ENCODE assay signal across 27 mouse cellular contexts in the genomic region with DNA sequence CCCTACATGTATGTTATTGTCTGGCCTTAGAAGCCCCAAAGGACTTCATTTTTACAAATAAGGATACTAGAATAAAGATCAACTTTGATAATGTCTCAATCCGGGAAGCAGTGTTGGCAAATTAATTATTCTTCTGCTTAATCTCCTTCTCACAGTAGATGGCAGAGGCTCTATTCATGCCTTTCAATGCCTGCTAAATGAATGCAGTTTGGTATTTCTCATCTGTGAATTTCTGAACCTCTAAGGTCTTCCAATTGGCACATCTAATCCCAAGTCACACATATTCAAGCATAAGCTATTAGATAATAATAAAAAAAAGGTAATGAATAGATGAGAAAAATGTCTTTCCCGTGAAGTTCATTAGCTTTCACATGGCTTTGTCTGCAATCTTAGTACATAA.
A peak's percentile ranks its signal among the peaks of the same experiment; 100 is the strongest.
DNase-seq lines count a peak whose midpoint lies in the region; ATAC-seq lines count a peak whose summit lies in the region.
"Had no signal": no experiment of that assay in that cellular context is flagged by ENCODE, and none has a peak within 500 bp of the region (broad histone marks: within the 10 kb centered on the region; RNA-seq: fewer than 3 reads in every experiment).

No protein-coding gene starts in this region.

- no peak for ATAC-seq in forebrain, embryonic 14.5 days
- ATAC-seq in forebrain, embryonic 11.5 days (replicated peaks; ENCODE audit: low FRiP score): no peak
- no peak for ATAC-seq in midbrain, embryonic 14.5 days (ENCODE audit: low FRiP score, low TSS enrichment)
- no peak for ATAC-seq in midbrain, embryonic 11.5 days (ENCODE audit: low FRiP score)
- no peak for ATAC-seq in forebrain, embryonic 15.5 days (replicated peaks)
- ATAC-seq in midbrain, embryonic 16.5 days: no peak
- no peak for ATAC-seq in monocyte, adult 5-6 weeks (replicated peaks; ENCODE audit: insufficient number of reproducible peaks, low FRiP score, low TSS enrichment, poor library complexity, severe bottlenecking)
- ATAC-seq: CD4-positive, CD25-positive, alpha-beta regulatory T cell, adult 4 months; inflammation-experienced regulatory T-cells, adult 6 months had no signal

- no peaks in the 10 kb centered on the region for H3K9me3 ChIP-seq in forebrain, embryonic 14.5 days (replicated peaks; ENCODE audit: control insufficient read depth, low read length)
- H3K9me3 ChIP-seq in forebrain, embryonic 11.5 days (ENCODE audit: control insufficient read depth, low read length): no peaks in the 10 kb centered on the region
- no peaks in the 10 kb centered on the region for H3K9me3 ChIP-seq in midbrain, embryonic 14.5 days (ENCODE audit: control insufficient read depth, low read length)
- no peaks in the 10 kb centered on the region for H3K9me3 ChIP-seq in midbrain, embryonic 11.5 days (ENCODE audit: control insufficient read depth, low read length)
- no peaks in the 10 kb centered on the region for H3K9me3 ChIP-seq in forebrain, embryonic 15.5 days
- no peaks in the 10 kb centered on the region for H3K9me3 ChIP-seq in midbrain, embryonic 16.5 days (replicated peaks; ENCODE audit: control insufficient read depth, low read length, poor library complexity, severe bottlenecking)
- H3K9me3 ChIP-seq: limb, embryonic 12.5 days; liver, embryonic 15.5 days had no signal

- peak; percentile 22 for DNase-seq in forebrain, embryonic 14.5 days (ENCODE audit: low spot score)
- DNase-seq in forebrain, embryonic 11.5 days (ENCODE audit: low spot score): no peak
- peak; percentile 24 for DNase-seq in midbrain, embryonic 14.5 days
- DNase-seq in midbrain, embryonic 11.5 days (ENCODE audit: low spot score, missing footprints): no peak
- no peak for DNase-seq in cerebellum, postnatal 10 days
- DNase-seq: adrenal gland, postnatal 25 days; cerebellum, adult 18-20 months; cerebellum, postnatal 14 days; gastrocnemius, postnatal 25 days; heart, adult 11 months; heart, postnatal 36 days; kidney, adult 11 months; kidney, postnatal 25 days; lung, embryonic 14.5 days; lung, postnatal 14 days; right cerebral cortex, postnatal 25 days; thymus, postnatal 25 days had no signal

- H3K36me3 ChIP-seq in forebrain, embryonic 14.5 days (ENCODE audit: control insufficient read depth, insufficient read depth, low read length): no peaks in the 10 kb centered on the region
- no peaks in the 10 kb centered on the region for H3K36me3 ChIP-seq in forebrain, embryonic 11.5 days (ENCODE audit: control insufficient read depth, insufficient read depth, low read length)
- H3K36me3 ChIP-seq in midbrain, embryonic 14.5 days (ENCODE audit: control insufficient read depth, insufficient read depth, low read length): no peaks in the 10 kb centered on the region
- no peaks in the 10 kb centered on the region for H3K36me3 ChIP-seq in midbrain, embryonic 11.5 days (ENCODE audit: control insufficient read depth, insufficient read depth, low read length)
- H3K36me3 ChIP-seq in forebrain, embryonic 15.5 days: no peaks in the 10 kb centered on the region
- no peaks in the 10 kb centered on the region for H3K36me3 ChIP-seq in midbrain, embryonic 16.5 days (ENCODE audit: control insufficient read depth, insufficient read depth, low read length)
- H3K36me3 ChIP-seq: limb, embryonic 12.5 days; liver, embryonic 15.5 days had no signal

- H3K27ac ChIP-seq in forebrain, embryonic 14.5 days (ENCODE audit: low read depth, low read length): 0 out of 2 replicates have a peak overlapping the region, but pooled peaks have one; percentile 1
- H3K27ac ChIP-seq in forebrain, embryonic 11.5 days (ENCODE audit: low read depth, low read length): no peak overlapping the region
- H3K27ac ChIP-seq in midbrain, embryonic 14.5 days (replicated peaks; ENCODE audit: low read depth, low read length): peak overlapping the region; percentile 2; the same call in 1 of the 2 replicates
- H3K27ac ChIP-seq in midbrain, embryonic 11.5 days (ENCODE audit: low read depth, low read length): no peak overlapping the region
- peak overlapping the region; percentile 12 for H3K27ac ChIP-seq in forebrain, embryonic 15.5 days (replicated peaks)
- H3K27ac ChIP-seq in midbrain, embryonic 16.5 days (ENCODE audit: low read length): peak overlapping the region; percentile 3; the same call in 1 of the 2 replicates
- H3K27ac ChIP-seq: limb, embryonic 12.5 days; liver, embryonic 15.5 days had no signal

- H3K4me3 ChIP-seq in forebrain, embryonic 14.5 days (ENCODE audit: low read depth, low read length): no peak overlapping the region
- no peak overlapping the region for H3K4me3 ChIP-seq in forebrain, embryonic 11.5 days (ENCODE audit: low read depth, low read length)
- no peak overlapping the region for H3K4me3 ChIP-seq in midbrain, embryonic 14.5 days (replicated peaks; ENCODE audit: low read depth, low read length)
- H3K4me3 ChIP-seq in midbrain, embryonic 11.5 days (ENCODE audit: low read depth, low read length): no peak overlapping the region
- H3K4me3 ChIP-seq in forebrain, embryonic 15.5 days: no peak overlapping the region
- H3K4me3 ChIP-seq in midbrain, embryonic 16.5 days (ENCODE audit: low read depth, low read length): no peak overlapping the region
- H3K4me3 ChIP-seq: erythroblast, embryonic 14.5 days; limb, embryonic 12.5 days; liver, embryonic 15.5 days; myocyte had no signal

- no peak overlapping the region for H3K4me2 ChIP-seq in forebrain, embryonic 14.5 days (ENCODE audit: low read length)
- no peak overlapping the region for H3K4me2 ChIP-seq in forebrain, embryonic 11.5 days (ENCODE audit: low read depth, low read length, severe bottlenecking)
- H3K4me2 ChIP-seq in midbrain, embryonic 14.5 days (ENCODE audit: low read length): no peak overlapping the region
- no peak overlapping the region for H3K4me2 ChIP-seq in midbrain, embryonic 11.5 days
- no peak overlapping the region for H3K4me2 ChIP-seq in forebrain, embryonic 15.5 days (replicated peaks)
- H3K4me2 ChIP-seq in midbrain, embryonic 16.5 days (ENCODE audit: low read length): no peak overlapping the region
- H3K4me2 ChIP-seq: heart, embryonic 11.5 days; limb, embryonic 12.5 days; liver, embryonic 15.5 days; lung, embryonic 14.5 days had no signal

- 16% methylated on average over 2 of the region's 2 CpGs for WGBS in forebrain, embryonic 14.5 days
- 56% methylated on average over 2 of the region's 2 CpGs for WGBS in forebrain, embryonic 11.5 days
- WGBS in midbrain, embryonic 14.5 days: 30% methylated on average over 2 of the region's 2 CpGs
- WGBS in midbrain, embryonic 11.5 days: 69% methylated on average over 2 of the region's 2 CpGs
- 14% methylated on average over 2 of the region's 2 CpGs for WGBS in forebrain, embryonic 15.5 days
- WGBS in midbrain, embryonic 16.5 days: 25% methylated on average over 2 of the region's 2 CpGs

- peaks cover 18% of the 10 kb centered on the region for H3K4me1 ChIP-seq in forebrain, embryonic 14.5 days (ENCODE audit: control insufficient read depth, insufficient read depth, low read length)
- no peaks in the 10 kb centered on the region for H3K4me1 ChIP-seq in forebrain, embryonic 11.5 days (replicated peaks; ENCODE audit: control insufficient read depth, insufficient read depth, low read length)
- H3K4me1 ChIP-seq in midbrain, embryonic 14.5 days (ENCODE audit: control insufficient read depth, insufficient read depth, low read length): peaks cover 6% of the 10 kb centered on the region
- H3K4me1 ChIP-seq in midbrain, embryonic 11.5 days (ENCODE audit: control insufficient read depth, insufficient read depth, low read length): no peaks in the 10 kb centered on the region
- H3K4me1 ChIP-seq in forebrain, embryonic 15.5 days: peaks cover 12% of the 10 kb centered on the region; the same call in 1 of the 2 replicates
- H3K4me1 ChIP-seq in midbrain, embryonic 16.5 days (ENCODE audit: control insufficient read depth, insufficient read depth, low read length): peaks cover 15% of the 10 kb centered on the region
- H3K4me1 ChIP-seq: limb, embryonic 12.5 days; liver, embryonic 15.5 days had no signal

- H3K9ac ChIP-seq in forebrain, embryonic 14.5 days (ENCODE audit: low read length): no peak overlapping the region
- no peak overlapping the region for H3K9ac ChIP-seq in forebrain, embryonic 11.5 days (ENCODE audit: low read length)
- no peak overlapping the region for H3K9ac ChIP-seq in midbrain, embryonic 14.5 days (replicated peaks; ENCODE audit: low read length)
- H3K9ac ChIP-seq in midbrain, embryonic 11.5 days (ENCODE audit: low read length): no peak overlapping the region
- no peak overlapping the region for H3K9ac ChIP-seq in forebrain, embryonic 15.5 days (replicated peaks)
- no peak overlapping the region for H3K9ac ChIP-seq in midbrain, embryonic 16.5 days (ENCODE audit: low read depth, low read length)
- H3K9ac ChIP-seq: limb, embryonic 12.5 days; liver, embryonic 15.5 days; lung, embryonic 14.5 days had no signal

- no peaks in the 10 kb centered on the region for H3K27me3 ChIP-seq in forebrain, embryonic 14.5 days (replicated peaks; ENCODE audit: control insufficient read depth, insufficient read depth, low read length)
- H3K27me3 ChIP-seq in forebrain, embryonic 11.5 days (ENCODE audit: control insufficient read depth, insufficient read depth, low read length): no peaks in the 10 kb centered on the region
- no peaks in the 10 kb centered on the region for H3K27me3 ChIP-seq in midbrain, embryonic 14.5 days (ENCODE audit: control insufficient read depth, insufficient read depth, low read length)
- no peaks in the 10 kb centered on the region for H3K27me3 ChIP-seq in midbrain, embryonic 11.5 days (ENCODE audit: control insufficient read depth, insufficient read depth, low read length)
- no peaks in the 10 kb centered on the region for H3K27me3 ChIP-seq in forebrain, embryonic 15.5 days
- no peaks in the 10 kb centered on the region for H3K27me3 ChIP-seq in midbrain, embryonic 16.5 days (ENCODE audit: control insufficient read depth, insufficient read depth, low read depth, low read length)
- H3K27me3 ChIP-seq: limb, embryonic 12.5 days; liver, embryonic 15.5 days had no signal

Comparison
In these comparisons a context has a peak if more than half of its experiments do, and no peak if none do; other contexts are left out.
1. DNase-seq: peak in forebrain, embryonic 14.5 days (single experiment) and midbrain, embryonic 14.5 days (single experiment); none in forebrain, embryonic 11.5 days (single experiment), midbrain, embryonic 11.5 days (single experiment) and cerebellum, postnatal 10 days (0 of 2).
2. H3K27ac ChIP-seq: peak in forebrain, embryonic 14.5 days (single experiment), midbrain, embryonic 14.5 days (single experiment), forebrain, embryonic 15.5 days (single experiment) and midbrain, embryonic 16.5 days (single experiment); none in forebrain, embryonic 11.5 days (single experiment) and midbrain, embryonic 11.5 days (single experiment).